Mouse (Mus musculus): ENCODE data around the gene Ctso. TPM values are rescaled to one million over a fixed set of nuclear protein-coding genes. Genes with fewer than 3 reads are reported as not detected.

Gene Ctso
- total RNA-seq, 1 experiment, result 0.49 TPM

DNA sequence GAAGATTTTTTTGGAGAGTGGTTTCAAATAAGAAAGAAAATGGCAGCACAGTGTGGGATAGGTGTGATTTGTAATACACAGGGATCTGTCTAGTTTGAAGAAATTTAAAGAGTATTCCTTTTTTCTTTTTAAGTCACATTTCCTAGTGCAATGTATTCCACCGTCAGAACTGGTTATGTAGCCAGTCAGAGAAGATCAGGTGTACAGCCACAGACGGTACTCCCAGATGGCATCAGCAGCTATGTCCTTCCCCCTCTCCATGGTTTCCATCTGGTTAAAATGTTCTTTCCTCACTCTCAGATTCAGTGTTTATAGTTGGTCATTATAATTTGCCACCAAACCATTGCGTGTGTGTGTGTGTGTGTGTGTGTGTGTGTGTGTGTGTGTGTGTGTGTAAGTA is 10.7 kb downstream of the Ctso start:
- Histone ChIP-seq H3K9me3 (ENCODE audit: control insufficient read depth, insufficient read depth, low read depth, low read length) (no peaks in the 10 kb centered on the region), H3K9ac (ENCODE audit: insufficient read depth, low read depth, low read length, poor library complexity, severe bottlenecking) (no peak overlapping the region), H3K4me1 (ENCODE audit: control insufficient read depth in 2 of 2, insufficient read depth in 2 of 2, low read length in 2 of 2, poor library complexity in 1 of 2) (no peaks in the 10 kb centered on the region), H3K4me3 (ENCODE audit: insufficient read depth in 1 of 2, low read depth in 1 of 2, low read length in 2 of 2, poor library complexity in 1 of 2, severe bottlenecking in 1 of 2) (no peak overlapping the region), H3K27ac (ENCODE audit: insufficient read depth, low read depth, low read length, poor library complexity, severe bottlenecking) (no peak overlapping the region), H3K36me3 (ENCODE audit: control insufficient read depth, insufficient read depth, low read length, poor library complexity, severe bottlenecking) (no peaks in the 10 kb centered on the region)
- in situ Hi-C loops (cut with MboI; ENCODE audit: low sequenced_read_pairs in 2 of 2, unreplicated experiment in 2 of 2), result no loop called here
- TF ChIP-seq HCFC1 (IDR thresholded peaks at IDR 0.05; ENCODE audit: borderline replicate concordance, insufficient read depth, low read length) (no peak), ZNF384 (IDR thresholded peaks at IDR 0.05; ENCODE audit: low read depth, low read length) (no peak), CHD2 (IDR thresholded peaks at IDR 0.05; ENCODE audit: low read depth, low read length) (no peak), ZC3H11A (IDR thresholded peaks at IDR 0.05; ENCODE audit: borderline replicate concordance, low read depth, low read length) (no peak), MAFK (IDR thresholded peaks at IDR 0.05; ENCODE audit: insufficient read depth, low read depth, low read length) (no peak)
- DNase-seq (ENCODE audit: low read depth, low spot score), result no peak

DNA sequence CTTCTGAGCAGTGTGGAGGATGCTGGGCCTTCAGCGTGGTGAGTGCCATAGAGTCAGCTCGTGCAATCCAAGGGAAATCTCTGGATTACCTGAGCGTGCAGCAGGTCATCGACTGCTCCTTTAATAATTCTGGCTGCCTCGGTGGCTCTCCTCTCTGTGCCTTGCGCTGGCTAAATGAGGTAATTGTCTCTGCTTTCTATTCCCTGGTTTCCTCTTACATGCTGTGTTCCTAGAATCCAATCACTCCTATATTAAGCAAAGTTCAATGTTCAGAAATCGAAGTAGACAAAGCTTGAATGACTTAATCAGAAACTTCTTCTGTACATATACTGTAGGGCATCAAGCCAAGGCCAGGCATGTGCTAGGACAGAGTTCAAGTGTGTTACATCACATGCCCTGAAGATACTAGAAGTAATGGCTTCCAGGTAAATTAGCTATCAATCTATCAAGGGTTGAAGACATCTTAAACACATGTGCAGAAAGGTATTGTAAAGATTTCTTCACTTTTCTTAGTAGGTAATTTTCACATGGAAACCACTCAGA is 12.5 kb downstream of the Ctso start:
- Histone ChIP-seq H3K9ac (ENCODE audit: insufficient read depth, low read depth, low read length, poor library complexity, severe bottlenecking) (no peak overlapping the region), H3K36me3 (ENCODE audit: control insufficient read depth, insufficient read depth, low read length, poor library complexity, severe bottlenecking) (no peaks in the 10 kb centered on the region), H3K4me3 (ENCODE audit: insufficient read depth in 1 of 2, low read depth in 1 of 2, low read length in 2 of 2, poor library complexity in 1 of 2, severe bottlenecking in 1 of 2) (no peak overlapping the region), H3K27ac (ENCODE audit: insufficient read depth, low read depth, low read length, poor library complexity, severe bottlenecking) (no peak overlapping the region), H3K9me3 (ENCODE audit: control insufficient read depth, insufficient read depth, low read depth, low read length) (no peaks in the 10 kb centered on the region), H3K4me1 (ENCODE audit: control insufficient read depth in 2 of 2, insufficient read depth in 2 of 2, low read length in 2 of 2, poor library complexity in 1 of 2) (no peaks in the 10 kb centered on the region)
- TF ChIP-seq ZC3H11A (IDR thresholded peaks at IDR 0.05; ENCODE audit: borderline replicate concordance, low read depth, low read length) (no peak), MAFK (IDR thresholded peaks at IDR 0.05; ENCODE audit: insufficient read depth, low read depth, low read length) (no peak), HCFC1 (IDR thresholded peaks at IDR 0.05; ENCODE audit: borderline replicate concordance, insufficient read depth, low read length) (no peak), ZNF384 (IDR thresholded peaks at IDR 0.05; ENCODE audit: low read depth, low read length) (no peak), CHD2 (IDR thresholded peaks at IDR 0.05; ENCODE audit: low read depth, low read length) (no peak)
- no peak for DNase-seq (ENCODE audit: low read depth, low spot score)
- in situ Hi-C loops (cut with MboI; ENCODE audit: low sequenced_read_pairs in 2 of 2, unreplicated experiment in 2 of 2), result no loop called here

DNA sequence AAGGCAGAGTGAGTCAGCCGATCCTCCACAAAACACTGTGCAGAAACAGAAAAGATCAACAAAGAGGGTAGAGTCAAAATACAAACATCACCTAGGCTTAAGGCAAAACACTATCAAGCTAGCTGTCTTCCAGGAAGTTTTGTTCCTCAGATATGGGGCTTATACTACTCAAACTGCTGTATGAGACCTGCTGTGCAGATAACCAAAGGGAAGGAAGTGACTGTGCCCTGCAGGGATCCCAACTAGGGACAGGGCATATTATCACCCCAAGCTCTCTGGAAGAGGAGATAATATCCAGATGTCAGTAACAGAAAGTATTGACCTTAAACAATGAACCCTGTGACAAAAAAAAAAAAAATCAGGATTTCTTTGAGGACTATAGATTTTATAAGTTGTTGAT is 16.6 kb downstream of the Ctso start:
- TF ChIP-seq ZC3H11A (IDR thresholded peaks at IDR 0.05; ENCODE audit: borderline replicate concordance, low read depth, low read length), result no peak
- TF ChIP-seq CHD2 (IDR thresholded peaks at IDR 0.05; ENCODE audit: low read depth, low read length), result no peak
- no peak for TF ChIP-seq MAFK (IDR thresholded peaks at IDR 0.05; ENCODE audit: insufficient read depth, low read depth, low read length)
- no peak for TF ChIP-seq ZNF384 (IDR thresholded peaks at IDR 0.05; ENCODE audit: low read depth, low read length)
- no peak for TF ChIP-seq HCFC1 (IDR thresholded peaks at IDR 0.05; ENCODE audit: borderline replicate concordance, insufficient read depth, low read length)
- H3K27ac ChIP-seq (ENCODE audit: insufficient read depth, low read depth, low read length, poor library complexity, severe bottlenecking), result no peak overlapping the region
- in situ Hi-C loops (cut with MboI; ENCODE audit: low sequenced_read_pairs in 2 of 2, unreplicated experiment in 2 of 2), result no loop called here
- no peak overlapping the region for H3K4me3 ChIP-seq (ENCODE audit: insufficient read depth in 1 of 2, low read depth in 1 of 2, low read length in 2 of 2, poor library complexity in 1 of 2, severe bottlenecking in 1 of 2)
- DNase-seq (ENCODE audit: low read depth, low spot score), result no peak
- no peaks in the 10 kb centered on the region for H3K36me3 ChIP-seq (ENCODE audit: control insufficient read depth, insufficient read depth, low read length, poor library complexity, severe bottlenecking)
- no peaks in the 10 kb centered on the region for H3K9me3 ChIP-seq (ENCODE audit: control insufficient read depth, insufficient read depth, low read depth, low read length)
- no peak overlapping the region for H3K9ac ChIP-seq (ENCODE audit: insufficient read depth, low read depth, low read length, poor library complexity, severe bottlenecking)
- H3K4me1 ChIP-seq (ENCODE audit: control insufficient read depth in 2 of 2, insufficient read depth in 2 of 2, low read length in 2 of 2, poor library complexity in 1 of 2), result no peaks in the 10 kb centered on the region

DNA sequence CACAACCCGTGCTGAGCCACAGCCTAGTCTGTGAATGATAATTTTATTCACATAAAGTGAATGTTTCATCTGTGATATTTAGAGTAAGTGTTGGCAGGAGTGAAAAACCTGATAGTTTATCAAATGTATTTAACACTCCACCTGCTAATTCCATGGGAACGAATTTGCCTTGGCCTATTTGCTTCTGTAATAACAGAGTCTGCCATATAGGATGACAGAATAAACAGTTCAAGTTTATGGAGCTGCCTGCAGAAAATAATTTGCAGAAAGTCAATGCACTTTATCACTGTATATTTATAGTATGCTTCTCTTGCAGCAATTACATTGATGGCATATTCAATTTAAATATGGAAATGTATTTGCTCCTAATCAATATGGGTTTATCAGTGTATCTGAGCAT is 19.4 kb downstream of the Ctso start:
- H3K9ac ChIP-seq (ENCODE audit: insufficient read depth, low read depth, low read length, poor library complexity, severe bottlenecking), result no peak overlapping the region
- H3K9me3 ChIP-seq (ENCODE audit: control insufficient read depth, insufficient read depth, low read depth, low read length), result no peaks in the 10 kb centered on the region
- H3K4me1 ChIP-seq (ENCODE audit: control insufficient read depth in 2 of 2, insufficient read depth in 2 of 2, low read length in 2 of 2, poor library complexity in 1 of 2), result no peaks in the 10 kb centered on the region
- no peak overlapping the region for H3K27ac ChIP-seq (ENCODE audit: insufficient read depth, low read depth, low read length, poor library complexity, severe bottlenecking)
- no peak for DNase-seq (ENCODE audit: low read depth, low spot score)
- H3K36me3 ChIP-seq (ENCODE audit: control insufficient read depth, insufficient read depth, low read length, poor library complexity, severe bottlenecking), result no peaks in the 10 kb centered on the region
- no peak overlapping the region for H3K4me3 ChIP-seq (ENCODE audit: insufficient read depth in 1 of 2, low read depth in 1 of 2, low read length in 2 of 2, poor library complexity in 1 of 2, severe bottlenecking in 1 of 2)
- in situ Hi-C loops (cut with MboI; ENCODE audit: low sequenced_read_pairs in 2 of 2, unreplicated experiment in 2 of 2), result no loop called here
- TF ChIP-seq CHD2 (IDR thresholded peaks at IDR 0.05; ENCODE audit: low read depth, low read length), result no peak
- no peak for TF ChIP-seq ZC3H11A (IDR thresholded peaks at IDR 0.05; ENCODE audit: borderline replicate concordance, low read depth, low read length)
- no peak for TF ChIP-seq MAFK (IDR thresholded peaks at IDR 0.05; ENCODE audit: insufficient read depth, low read depth, low read length)
- TF ChIP-seq ZNF384 (IDR thresholded peaks at IDR 0.05; ENCODE audit: low read depth, low read length), result no peak
- no peak for TF ChIP-seq HCFC1 (IDR thresholded peaks at IDR 0.05; ENCODE audit: borderline replicate concordance, insufficient read depth, low read length)

DNA sequence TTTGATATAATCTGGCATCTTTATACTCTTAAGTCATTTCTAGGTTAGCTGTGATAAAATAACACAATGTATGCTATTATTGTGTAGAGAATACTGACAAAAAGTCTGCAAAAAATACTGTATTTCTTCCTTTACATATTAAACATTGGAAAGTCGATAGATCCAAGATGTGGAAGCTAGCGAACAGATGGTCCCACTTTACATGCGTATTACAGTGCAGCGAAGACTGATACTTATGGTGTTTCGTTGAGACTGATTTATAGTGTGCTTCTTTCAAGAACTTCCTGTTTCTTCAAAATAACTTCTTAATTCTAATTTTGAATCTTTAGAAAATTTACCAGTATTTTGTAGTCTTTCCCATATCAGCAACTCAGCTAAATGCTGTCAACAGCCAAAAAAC is 25.1 kb downstream of the Ctso start:
- no peak overlapping the region for H3K9ac ChIP-seq (ENCODE audit: insufficient read depth, low read depth, low read length, poor library complexity, severe bottlenecking)
- H3K4me3 ChIP-seq (ENCODE audit: insufficient read depth in 1 of 2, low read depth in 1 of 2, low read length in 2 of 2, poor library complexity in 1 of 2, severe bottlenecking in 1 of 2), result no peak overlapping the region
- no peaks in the 10 kb centered on the region for H3K4me1 ChIP-seq (ENCODE audit: control insufficient read depth in 2 of 2, insufficient read depth in 2 of 2, low read length in 2 of 2, poor library complexity in 1 of 2)
- no peak for TF ChIP-seq HCFC1 (IDR thresholded peaks at IDR 0.05; ENCODE audit: borderline replicate concordance, insufficient read depth, low read length)
- DNase-seq (ENCODE audit: low read depth, low spot score), result no peak
- no peaks in the 10 kb centered on the region for H3K36me3 ChIP-seq (ENCODE audit: control insufficient read depth, insufficient read depth, low read length, poor library complexity, severe bottlenecking)
- no peak overlapping the region for H3K27ac ChIP-seq (ENCODE audit: insufficient read depth, low read depth, low read length, poor library complexity, severe bottlenecking)
- H3K9me3 ChIP-seq (ENCODE audit: control insufficient read depth, insufficient read depth, low read depth, low read length), result no peaks in the 10 kb centered on the region
- in situ Hi-C loops (cut with MboI; ENCODE audit: low sequenced_read_pairs in 2 of 2, unreplicated experiment in 2 of 2), result no loop called here

Data from ES-E14 (cell line).